Mouse (Mus musculus): ENCODE data around the gene Cela3b. TPM values are rescaled to one million over a fixed set of nuclear protein-coding genes. Genes with fewer than 3 reads are reported as not detected.

Cela3b gene
- 74.8 and 281 TPM in 2 replicates for polyA plus RNA-seq (2015; fragmentation: Nextera tagmentation; extraction: Ambion mirVana)

DNA sequence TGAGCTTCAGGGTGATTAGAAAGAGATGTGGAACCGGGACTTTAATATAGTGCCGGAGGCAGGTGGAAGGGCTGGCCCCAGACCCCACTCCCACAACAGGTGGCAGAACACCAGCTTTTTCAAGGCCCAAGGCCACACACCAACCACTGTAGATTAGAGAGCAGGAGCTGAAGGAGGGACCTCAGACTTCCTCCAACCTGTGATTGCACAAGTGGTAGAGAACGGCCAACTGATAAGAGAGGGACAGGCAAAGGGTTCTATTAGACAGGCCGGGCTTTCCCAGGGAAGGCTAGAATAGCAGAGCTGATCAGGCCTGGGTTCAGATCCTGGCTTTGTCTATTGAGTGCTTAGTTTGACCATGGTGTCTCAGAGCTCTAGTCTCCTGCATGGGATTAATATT, at the start of gene Cela3b:
Gene Cela3b (minus strand): TSS at position 39 of the 400 bp plus-strand sequence.
- Histone ChIP-seq H3K9ac (no peak within 1 kb of the TSS), H3K4me1 (replicated peaks) (no peaks in the 10 kb centered on the region), H3K4me3 (replicated peaks) (no peak within 1 kb of the TSS), H3K27ac (no peak within 1 kb of the TSS), H3K36me3 (no peaks in the 10 kb centered on the region), H3K4me2 (replicated peaks) (no peak within 1 kb of the TSS), H3K27me3 (replicated peaks) (no peaks in the 10 kb centered on the region), H3K9me3 (no peaks in the 10 kb centered on the region)
- peak; percentile 85 for ATAC-seq
- 69% methylated on average over 4 of the region's 4 CpGs for WGBS

DNA sequence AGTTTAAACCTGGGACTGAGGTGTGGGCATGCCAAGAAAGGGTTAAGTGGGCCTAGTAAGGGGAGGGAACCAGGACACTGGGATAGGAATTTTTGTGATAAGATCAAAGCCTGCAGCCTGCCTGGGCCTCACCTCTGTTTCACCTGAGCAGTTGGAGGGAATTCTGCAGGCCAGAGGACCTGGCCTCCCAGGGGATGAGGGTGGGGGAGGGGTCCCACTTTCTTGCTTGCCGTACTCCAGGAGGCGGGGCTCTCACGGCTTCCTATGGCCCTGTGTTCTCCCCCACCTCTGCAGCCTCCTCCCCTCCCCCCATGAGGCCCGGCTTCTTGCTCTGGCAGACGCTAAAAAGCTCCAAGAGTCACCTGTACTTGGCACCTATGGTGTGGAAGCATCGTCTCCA, 49.4 kb upstream of the Cela3b start:
- Histone ChIP-seq H3K4me1 (replicated peaks) (peaks cover 89% of the 10 kb centered on the region), H3K9me3 (no peaks in the 10 kb centered on the region), H3K36me3 (no peaks in the 10 kb centered on the region), H3K9ac (no peak overlapping the region; the same call in 1 of the 2 replicates), H3K4me3 (replicated peaks) (no peak overlapping the region), H3K4me2 (replicated peaks) (peak overlapping the region; percentile 46), H3K27me3 (replicated peaks) (no peaks in the 10 kb centered on the region), H3K27ac (peak overlapping the region; percentile 86)
- 9% methylated on average over 6 of the region's 6 CpGs for WGBS
- ATAC-seq: peak; percentile 42

DNA sequence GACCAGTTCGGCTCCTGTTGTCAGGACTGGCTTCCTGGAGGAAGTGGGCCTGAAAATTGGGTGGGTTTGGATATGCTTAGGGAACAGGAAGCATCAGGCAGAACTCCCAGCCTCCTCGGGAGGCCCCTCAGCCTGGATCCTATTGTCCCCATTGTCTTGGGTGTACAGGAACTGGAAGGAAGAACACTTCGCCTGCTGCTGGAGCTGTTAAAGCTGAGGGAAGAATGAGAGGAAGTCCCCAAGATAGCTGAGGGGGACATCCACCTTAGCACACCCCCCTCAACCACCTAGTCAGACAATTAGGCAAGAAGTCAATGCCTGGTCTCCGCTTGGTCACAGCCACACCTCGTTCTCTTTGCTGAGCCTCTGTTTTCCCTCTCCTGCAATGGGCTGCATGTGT, 48.0 kb upstream of the Cela3b start:
- H3K9ac ChIP-seq: 0 out of 2 replicates have a peak overlapping the region, but pooled peaks have one; percentile 6
- WGBS: 65% methylated on average over 5 of the region's 5 CpGs

DNA sequence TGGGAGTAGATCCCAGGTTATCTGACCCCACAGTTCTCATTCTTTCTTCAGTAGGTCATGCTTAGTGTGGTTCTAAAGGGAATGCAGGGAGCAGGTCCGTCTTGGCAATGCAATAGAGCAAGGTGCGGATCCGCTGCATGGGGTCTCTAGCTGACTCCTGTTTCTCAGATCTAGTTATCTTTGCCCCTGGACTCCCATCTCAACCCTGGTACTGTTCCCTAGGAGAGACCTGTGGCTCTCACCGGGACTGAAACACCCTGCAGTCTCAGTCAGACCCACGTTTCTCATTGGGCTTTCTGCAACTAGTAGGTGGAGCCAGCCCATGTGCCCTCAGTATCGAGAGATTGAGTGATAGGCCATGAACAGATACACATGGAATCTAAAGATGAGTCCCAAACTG, 47.3 kb upstream of the Cela3b start:
- Histone ChIP-seq H3K4me1 (replicated peaks) (peaks cover 97% of the 10 kb centered on the region), H3K27ac (peak overlapping the region; percentile 86), H3K4me3 (replicated peaks) (no peak overlapping the region), H3K4me2 (replicated peaks) (no peak overlapping the region; the same call in 1 of the 2 replicates), H3K36me3 (no peaks in the 10 kb centered on the region), H3K9me3 (no peaks in the 10 kb centered on the region), H3K27me3 (replicated peaks) (no peaks in the 10 kb centered on the region), H3K9ac (0 out of 2 replicates have a peak overlapping the region, but pooled peaks have one; percentile 23)
- 56% methylated on average over 6 of the region's 6 CpGs for WGBS
- ATAC-seq: no peak

More for the DNA sequence above, 48.0 kb upstream of the Cela3b start:
- Histone ChIP-seq H3K4me1 (replicated peaks) (peaks cover 91% of the 10 kb centered on the region), H3K4me3 (replicated peaks) (no peak overlapping the region), H3K9me3 (no peaks in the 10 kb centered on the region), H3K4me2 (replicated peaks) (no peak overlapping the region), H3K27ac (peak overlapping the region; percentile 86; the same call in 1 of the 2 replicates), H3K36me3 (no peaks in the 10 kb centered on the region), H3K27me3 (replicated peaks) (no peaks in the 10 kb centered on the region)
- ATAC-seq: no peak

DNA sequence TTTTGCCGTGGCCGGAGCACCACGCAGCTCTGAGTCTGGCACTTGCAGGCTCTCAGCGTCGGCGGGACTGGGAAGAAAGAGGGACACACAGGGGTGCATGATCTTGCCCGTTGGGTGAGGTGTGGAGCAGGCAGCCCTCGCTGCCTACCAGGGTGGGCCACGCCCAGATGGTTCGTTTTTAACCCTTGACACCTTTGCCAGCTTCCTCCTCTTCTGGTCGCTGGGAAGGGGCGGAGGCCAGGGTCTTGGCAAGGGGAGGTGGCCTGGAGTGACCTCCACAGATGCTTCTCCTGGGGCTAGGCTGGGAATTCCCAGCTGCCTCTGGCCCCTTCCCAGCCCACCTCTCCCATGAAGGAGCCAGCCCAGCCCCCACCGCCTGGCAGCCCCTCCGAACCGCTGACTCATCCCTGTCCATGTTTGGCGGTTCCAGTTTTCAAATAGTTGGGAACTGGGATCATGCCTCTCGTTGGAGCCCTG, 46.5 kb upstream of the Cela3b start:
- Histone ChIP-seq H3K27me3 (replicated peaks) (no peaks in the 10 kb centered on the region), H3K9me3 (no peaks in the 10 kb centered on the region), H3K36me3 (no peaks in the 10 kb centered on the region), H3K4me1 (replicated peaks) (peaks cover 91% of the 10 kb centered on the region), H3K27ac (peak overlapping the region; percentile 86), H3K4me2 (replicated peaks) (peak overlapping the region; percentile 64), H3K9ac (peak overlapping the region; percentile 36; the same call in 1 of the 2 replicates), H3K4me3 (replicated peaks) (peak overlapping the region; percentile 24)
- 9% methylated on average over 17 of the region's 17 CpGs for WGBS
- ATAC-seq: peak; percentile 18

DNA sequence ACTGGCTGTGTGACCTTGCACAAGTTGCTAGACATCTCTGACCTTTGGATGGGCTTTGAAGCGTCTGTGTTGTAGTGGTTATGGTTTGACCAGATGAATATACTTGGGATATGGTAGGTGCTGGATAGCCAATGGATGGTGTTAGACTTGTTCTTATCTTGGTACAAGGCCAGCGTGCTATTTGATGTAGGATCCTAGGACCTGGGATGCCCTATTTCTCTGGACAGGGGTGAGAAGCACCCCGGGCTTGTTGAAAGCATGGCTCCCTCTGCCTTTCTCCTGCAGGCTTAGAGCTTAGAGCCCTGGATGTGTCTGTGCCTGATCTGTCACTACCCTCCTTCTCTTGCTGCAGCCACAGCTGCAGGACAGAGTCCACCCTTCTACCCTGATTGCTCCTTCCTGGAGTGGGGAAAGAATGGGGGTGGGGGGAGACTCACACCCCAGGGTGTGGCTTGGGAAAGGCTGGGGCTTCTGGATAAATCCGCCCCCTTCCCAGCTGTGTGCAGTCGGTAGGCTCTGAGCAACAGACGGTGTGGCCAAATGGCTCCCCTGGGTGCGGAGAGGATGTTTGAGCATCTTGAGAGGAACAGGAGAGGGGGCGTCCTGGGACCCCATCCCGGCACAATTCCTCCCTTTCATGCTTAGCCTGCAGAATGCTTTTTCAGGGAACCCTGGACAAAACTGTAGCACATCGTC, 45.9 kb upstream of the Cela3b start:
- ATAC-seq: peak; percentile 83
- WGBS: 18% methylated on average over 10 of the region's 10 CpGs
- peaks cover 86% of the 10 kb centered on the region for H3K4me1 ChIP-seq (replicated peaks)

DNA sequence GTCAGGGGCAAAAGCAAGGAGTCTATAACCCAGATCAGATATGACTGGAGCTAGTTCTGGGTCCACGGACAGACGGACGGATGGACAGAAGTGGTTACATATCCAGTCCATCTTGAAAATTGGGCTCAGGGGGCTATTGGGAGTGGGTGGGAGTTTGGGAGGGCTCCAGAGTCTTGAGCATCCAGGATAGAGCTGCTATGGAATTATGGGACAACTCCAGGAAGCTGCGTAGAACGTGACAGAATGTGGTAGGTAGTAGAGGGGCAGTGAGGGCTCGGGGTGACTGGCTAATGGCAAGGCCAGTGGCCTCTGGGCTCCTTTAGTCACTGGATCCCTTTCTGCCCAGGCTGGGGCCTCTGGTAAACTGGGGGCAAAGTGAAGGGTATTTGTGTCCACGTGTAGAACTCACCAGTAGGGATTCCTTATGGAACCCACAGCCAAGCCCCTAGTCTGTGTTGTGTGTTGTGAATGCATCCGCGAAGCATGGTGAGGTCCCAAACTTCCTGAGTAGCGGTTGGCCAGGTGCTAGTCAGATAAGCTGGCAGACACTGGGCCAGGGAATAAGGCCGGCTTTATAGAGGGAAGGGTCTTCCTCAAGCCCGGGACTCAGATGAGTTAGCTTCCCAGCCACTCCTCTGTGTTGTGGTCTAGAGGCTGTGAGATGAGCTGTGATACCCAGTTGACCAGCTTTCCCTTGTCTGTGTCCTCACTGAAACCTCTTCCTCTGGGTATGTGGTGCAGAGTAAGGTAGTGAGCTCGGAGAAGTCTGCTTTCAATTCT, 45.1 kb upstream of the Cela3b start:
- no peak overlapping the region for H3K4me3 ChIP-seq (replicated peaks)
- H3K4me1 ChIP-seq (replicated peaks): peaks cover 86% of the 10 kb centered on the region
- H3K27ac ChIP-seq: peak overlapping the region; percentile 86
- 70% methylated on average over 13 of the region's 13 CpGs for WGBS
- H3K9me3 ChIP-seq: no peaks in the 10 kb centered on the region
- H3K27me3 ChIP-seq (replicated peaks): no peaks in the 10 kb centered on the region
- no peak for ATAC-seq
- H3K9ac ChIP-seq: no peak overlapping the region
- H3K4me2 ChIP-seq (replicated peaks): peak overlapping the region; percentile 64
- no peaks in the 10 kb centered on the region for H3K36me3 ChIP-seq

More for the DNA sequence above, 45.9 kb upstream of the Cela3b start:
- peak overlapping the region; percentile 24 for H3K4me3 ChIP-seq (replicated peaks)
- H3K9me3 ChIP-seq: no peaks in the 10 kb centered on the region
- H3K27ac ChIP-seq: peak overlapping the region; percentile 86
- H3K27me3 ChIP-seq (replicated peaks): no peaks in the 10 kb centered on the region
- no peaks in the 10 kb centered on the region for H3K36me3 ChIP-seq
- H3K9ac ChIP-seq: peak overlapping the region; percentile 36; the same call in 1 of the 2 replicates
- H3K4me2 ChIP-seq (replicated peaks): peak overlapping the region; percentile 64

DNA sequence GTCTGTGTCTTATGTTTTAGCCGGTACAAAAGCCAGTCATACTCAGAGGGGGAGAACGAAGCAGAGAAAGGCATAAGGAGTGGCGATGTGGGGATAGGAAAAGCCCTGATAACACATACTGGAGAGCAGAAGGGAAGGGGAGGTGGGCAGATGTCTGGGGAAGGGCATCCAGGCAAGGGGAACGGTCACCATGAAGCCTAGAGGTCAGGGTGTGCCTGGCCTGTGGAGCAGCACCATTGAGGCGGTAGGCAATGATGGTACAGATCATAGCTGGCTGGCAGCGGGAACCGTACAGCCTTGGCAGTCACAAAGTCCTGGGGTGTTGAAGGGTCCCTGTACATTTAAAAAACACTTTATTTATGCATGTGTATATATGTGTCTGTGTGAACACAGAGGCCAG, 44.4 kb upstream of the Cela3b start:
- no peak overlapping the region for H3K4me2 ChIP-seq (replicated peaks)
- 86% methylated on average over 7 of the region's 7 CpGs for WGBS
- no peak overlapping the region for H3K27ac ChIP-seq
- H3K9me3 ChIP-seq: no peaks in the 10 kb centered on the region
- no peak for ATAC-seq
- no peak overlapping the region for H3K4me3 ChIP-seq (replicated peaks)
- H3K27me3 ChIP-seq (replicated peaks): no peaks in the 10 kb centered on the region
- H3K36me3 ChIP-seq: no peaks in the 10 kb centered on the region
- H3K9ac ChIP-seq: no peak overlapping the region
- peaks cover 87% of the 10 kb centered on the region for H3K4me1 ChIP-seq (replicated peaks)

DNA sequence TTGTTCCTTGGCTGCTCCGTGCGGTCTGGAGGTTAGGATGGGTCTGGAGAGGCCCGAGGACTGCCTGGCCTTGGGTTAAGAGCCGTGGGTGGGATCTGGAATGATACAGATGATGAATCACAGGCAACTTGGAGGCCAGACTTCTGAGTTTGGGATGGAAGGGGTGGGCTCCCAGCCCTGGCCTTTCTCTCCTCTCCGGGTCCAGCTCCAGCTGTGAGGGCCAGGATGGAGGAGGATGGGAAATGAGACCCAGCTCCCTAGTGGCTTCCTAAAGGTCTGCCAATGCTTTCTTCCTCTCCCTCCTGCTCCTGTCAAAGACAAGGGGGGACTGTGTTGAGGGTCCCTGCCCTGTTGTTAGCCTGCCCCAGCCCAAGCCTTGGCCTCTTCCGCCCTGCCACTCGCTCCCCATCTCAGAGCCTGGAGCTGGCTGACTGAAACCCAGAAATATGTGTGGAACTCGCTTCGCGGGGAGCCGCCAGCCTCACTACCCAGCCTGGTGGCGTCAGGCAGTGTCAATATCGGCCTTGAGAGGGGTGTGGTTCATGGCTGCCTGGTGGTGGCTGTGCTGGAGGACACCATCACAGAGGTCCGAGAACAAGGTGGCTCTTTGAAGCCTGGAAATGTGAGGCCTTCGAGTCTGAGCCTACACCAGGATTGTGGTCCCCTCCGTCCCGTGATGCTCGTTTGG, 43.5 kb upstream of the Cela3b start:
- ATAC-seq: no peak
- H3K9ac ChIP-seq: peak overlapping the region; percentile 6; the same call in 1 of the 2 replicates
- H3K4me1 ChIP-seq (replicated peaks): peaks cover 86% of the 10 kb centered on the region
- no peak overlapping the region for H3K4me3 ChIP-seq (replicated peaks)
- 34% methylated on average over 18 of the region's 18 CpGs for WGBS
- no peaks in the 10 kb centered on the region for H3K9me3 ChIP-seq
- H3K27me3 ChIP-seq (replicated peaks): no peaks in the 10 kb centered on the region
- H3K4me2 ChIP-seq (replicated peaks): peak overlapping the region; percentile 28
- peak overlapping the region; percentile 49; the same call in 1 of the 2 replicates for H3K27ac ChIP-seq
- no peaks in the 10 kb centered on the region for H3K36me3 ChIP-seq

DNA sequence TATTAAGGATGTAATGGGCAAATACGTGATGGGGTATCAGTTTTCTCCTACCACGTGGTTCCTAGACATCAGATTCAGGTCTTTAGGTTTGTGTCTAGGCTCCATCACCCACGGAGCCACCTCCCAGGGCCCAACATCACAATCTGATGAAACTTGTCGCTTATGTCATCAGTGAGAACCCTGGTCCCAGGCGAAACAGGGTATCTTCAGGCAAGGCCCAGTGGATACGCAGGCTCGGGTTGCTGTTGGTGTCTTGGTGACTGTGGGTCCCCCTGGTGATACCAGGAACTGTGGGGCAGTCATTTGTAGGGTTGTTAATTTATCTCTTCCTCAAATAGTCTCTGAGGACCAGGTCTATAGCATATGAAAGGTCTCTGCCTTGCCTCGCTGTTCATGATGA, 42.9 kb upstream of the Cela3b start:
- no peaks in the 10 kb centered on the region for H3K9me3 ChIP-seq
- peak overlapping the region; percentile 6; the same call in 1 of the 2 replicates for H3K9ac ChIP-seq
- H3K27me3 ChIP-seq (replicated peaks): no peaks in the 10 kb centered on the region
- H3K36me3 ChIP-seq: no peaks in the 10 kb centered on the region
- ATAC-seq: no peak
- 78% methylated on average over 8 of the region's 8 CpGs for WGBS
- H3K4me1 ChIP-seq (replicated peaks): peaks cover 80% of the 10 kb centered on the region
- peak overlapping the region; percentile 28; the same call in 1 of the 2 replicates for H3K4me2 ChIP-seq (replicated peaks)
- H3K27ac ChIP-seq: peak overlapping the region; percentile 49; the same call in 1 of the 2 replicates
- H3K4me3 ChIP-seq (replicated peaks): no peak overlapping the region

DNA sequence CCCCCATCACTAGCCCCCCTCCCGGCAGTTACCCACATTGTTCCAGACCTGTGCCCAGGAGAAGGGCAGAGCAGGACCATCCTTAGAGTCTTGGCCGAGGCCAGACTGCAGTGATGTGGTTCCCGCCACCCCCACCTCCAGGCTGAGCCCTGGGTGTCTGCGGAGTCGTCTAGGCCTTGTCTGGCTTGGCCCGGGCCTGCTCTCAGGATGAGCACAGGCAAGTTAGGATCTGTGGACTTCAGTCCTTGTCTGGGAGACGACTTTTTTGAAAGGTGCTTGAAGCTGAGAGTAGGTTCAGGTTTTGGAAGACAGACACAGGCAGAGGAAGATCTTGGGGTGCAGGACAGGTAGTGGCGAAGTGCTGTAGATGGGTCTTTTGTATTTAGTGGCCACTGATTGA, 41.0 kb upstream of the Cela3b start:
- 0 out of 2 replicates have a peak overlapping the region, but pooled peaks have one; percentile 73 for H3K4me3 ChIP-seq (replicated peaks)
- no peak for ATAC-seq
- H3K36me3 ChIP-seq: no peaks in the 10 kb centered on the region
- H3K27me3 ChIP-seq (replicated peaks): no peaks in the 10 kb centered on the region
- H3K4me2 ChIP-seq (replicated peaks): peak overlapping the region; percentile 78
- no peaks in the 10 kb centered on the region for H3K9me3 ChIP-seq
- peak overlapping the region; percentile 17; the same call in 1 of the 2 replicates for H3K9ac ChIP-seq
- WGBS: 50% methylated on average over 8 of the region's 8 CpGs
- no peak overlapping the region for H3K27ac ChIP-seq
- peaks cover 76% of the 10 kb centered on the region for H3K4me1 ChIP-seq (replicated peaks)

All from intestine, embryonic 15.5 days (tissue).